Mouse (Mus musculus) lung, postnatal 0 days (tissue): ENCODE measurements at regions not wholly inside any gene's neighbourhood (a gene's known extent, or its start where the extent isn't known, plus 50 kb on each side); places are given as distances from the start of the nearest gene placed in this dataset.

Experiments used
- CTCF ChIP-seq: IDR thresholded peaks from 2 replicates; pipeline ENCODE4 v1.5.1; 2016; ENCODE audit warnings: antibody characterized with exemption, mild to moderate bottlenecking
- EP300 ChIP-seq: IDR thresholded peaks from 2 replicates; pipeline ENCODE4 v1.6.1; 2016; ENCODE audit warnings: antibody characterized with exemption, mild to moderate bottlenecking, control low read depth

GRCm38 (mm10) chr14:64597218-64597617 is 493.1 kb downstream of the Prss52 start:
- no peak for TF ChIP-seq CTCF
- TF ChIP-seq EP300, result no peak
